Mouse (Mus musculus): ENCODE data around the gene Bspry. TPM values are rescaled to one million over a fixed set of nuclear protein-coding genes. Genes with fewer than 3 reads are reported as not detected.

Gene Bspry
- polyA plus RNA-seq, 1 experiment = 19.8 TPM

DNA sequence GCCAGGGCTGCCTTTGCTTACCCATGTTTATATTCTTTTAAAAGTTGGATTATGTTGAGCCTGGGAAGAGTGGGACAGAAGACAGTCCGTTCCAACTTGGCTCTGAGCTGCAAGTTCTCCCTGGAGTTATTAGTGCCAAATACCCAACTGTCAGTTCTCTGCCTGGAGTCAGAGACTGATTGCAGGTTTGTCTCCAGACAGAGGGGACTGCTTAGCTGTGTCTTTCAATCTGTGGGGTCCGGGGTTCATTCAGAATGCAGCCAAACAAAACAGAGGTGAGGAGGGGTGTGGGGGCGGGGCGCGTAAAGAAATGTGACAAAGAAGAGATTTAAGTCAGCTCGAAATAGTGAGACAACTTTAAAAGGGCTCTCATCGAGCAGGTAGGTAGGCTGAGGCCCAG, 21.7 kb downstream of the Bspry start:
- DNase-seq = no peak
- H3K36me3 ChIP-seq (ENCODE audit: control insufficient read depth, insufficient read depth, low read length) = no peaks in the 10 kb centered on the region
- peaks cover 15% of the 10 kb centered on the region for H3K4me1 ChIP-seq (replicated peaks; ENCODE audit: control insufficient read depth, insufficient read depth, low read length)
- no peak overlapping the region for H3K27ac ChIP-seq (ENCODE audit: control insufficient read depth, insufficient read depth, low read length)
- WGBS = 8% methylated on average over 7 of the region's 7 CpGs
- TF ChIP-seq POLR2A (IDR thresholded peaks at IDR 0.05; ENCODE audit: control insufficient read depth, extremely low read depth, insufficient read depth, low read length, poor library complexity) = no peak
- TF ChIP-seq CTCF (IDR thresholded peaks at IDR 0.05; ENCODE audit: borderline replicate concordance, control insufficient read depth, extremely low read depth, insufficient read depth, low read length, poor library complexity) = no peak
- H3K27me3 ChIP-seq (ENCODE audit: control insufficient read depth, insufficient read depth, low read length) = no peaks in the 10 kb centered on the region
- H3K4me3 ChIP-seq (ENCODE audit: control insufficient read depth, insufficient read depth, low read length) = peak overlapping the region; percentile 94

DNA sequence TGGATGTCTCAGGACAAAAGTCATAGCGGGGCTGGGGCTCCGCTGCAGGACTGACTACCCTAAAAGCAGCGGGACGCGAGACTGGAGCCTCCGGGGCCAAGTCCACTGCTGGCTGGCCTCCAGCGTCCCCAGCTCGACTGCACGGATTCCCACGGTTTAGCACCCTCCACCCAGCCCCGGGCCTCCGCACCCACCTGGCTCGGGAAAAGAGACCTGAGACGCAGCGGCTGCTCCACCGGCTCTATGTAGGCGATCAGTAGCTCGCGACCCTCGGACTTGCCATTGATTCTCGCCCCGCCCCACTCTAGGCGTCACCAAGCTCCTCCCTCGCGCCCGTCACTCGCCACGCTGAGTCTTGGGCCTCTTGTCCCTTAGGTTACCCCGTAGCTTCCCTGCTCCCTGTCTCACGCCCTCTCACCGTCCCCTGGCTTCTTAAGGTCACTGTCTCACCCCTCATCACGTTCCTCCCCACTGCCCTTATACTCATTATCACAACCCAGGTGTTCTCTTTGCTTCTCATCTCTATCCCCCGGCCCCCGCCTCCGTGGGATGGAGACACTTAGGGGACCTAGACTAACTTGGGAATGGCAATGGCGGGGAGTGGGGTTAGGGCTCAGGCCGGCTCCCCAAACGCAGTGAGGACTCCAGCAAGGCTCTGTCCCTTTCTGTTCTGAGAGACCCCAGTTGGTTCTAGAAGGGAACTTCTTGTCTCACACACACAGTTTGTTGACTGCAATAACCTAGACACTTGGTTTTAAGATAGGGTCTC, 22.3 kb downstream of the Bspry start:
- no peak for TF ChIP-seq CTCF (IDR thresholded peaks at IDR 0.05; ENCODE audit: borderline replicate concordance, control insufficient read depth, extremely low read depth, insufficient read depth, low read length, poor library complexity)
- TF ChIP-seq POLR2A (IDR thresholded peaks at IDR 0.05; ENCODE audit: control insufficient read depth, extremely low read depth, insufficient read depth, low read length, poor library complexity) = no peak
- no peaks in the 10 kb centered on the region for H3K27me3 ChIP-seq (ENCODE audit: control insufficient read depth, insufficient read depth, low read length)
- peak overlapping the region; percentile 0; the same call in 1 of the 2 replicates for H3K27ac ChIP-seq (ENCODE audit: control insufficient read depth, insufficient read depth, low read length)
- H3K4me3 ChIP-seq (ENCODE audit: control insufficient read depth, insufficient read depth, low read length) = peak overlapping the region; percentile 94
- H3K36me3 ChIP-seq (ENCODE audit: control insufficient read depth, insufficient read depth, low read length) = no peaks in the 10 kb centered on the region
- peaks cover 15% of the 10 kb centered on the region for H3K4me1 ChIP-seq (replicated peaks; ENCODE audit: control insufficient read depth, insufficient read depth, low read length)
- WGBS = 1% methylated on average over 38 of the region's 38 CpGs
- DNase-seq = peak; percentile 86

DNA sequence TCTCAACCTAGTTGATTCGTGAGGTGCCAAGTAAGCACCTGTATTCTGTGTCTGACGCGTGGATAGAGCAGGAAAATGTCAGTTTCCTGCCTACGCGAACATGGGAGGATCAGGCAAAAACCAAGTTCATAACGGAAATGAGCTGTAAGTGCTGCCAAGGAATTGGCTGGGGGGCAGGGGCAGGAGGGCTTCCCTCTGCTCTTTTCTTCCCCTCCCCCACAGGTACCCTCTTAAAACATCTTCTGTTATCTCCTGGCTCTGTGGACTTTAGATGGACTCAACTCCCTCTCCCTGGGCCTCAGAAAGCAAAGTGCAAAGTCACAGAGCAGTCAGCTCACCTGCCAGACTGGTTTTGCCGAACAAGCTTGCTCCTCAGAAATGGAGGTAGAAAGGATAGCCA, 23.1 kb downstream of the Bspry start:
- Histone ChIP-seq H3K36me3 (ENCODE audit: control insufficient read depth, insufficient read depth, low read length) (no peaks in the 10 kb centered on the region), H3K4me3 (ENCODE audit: control insufficient read depth, insufficient read depth, low read length) (no peak overlapping the region), H3K27ac (ENCODE audit: control insufficient read depth, insufficient read depth, low read length) (no peak overlapping the region), H3K4me1 (replicated peaks; ENCODE audit: control insufficient read depth, insufficient read depth, low read length) (peaks cover 15% of the 10 kb centered on the region), H3K27me3 (ENCODE audit: control insufficient read depth, insufficient read depth, low read length) (no peaks in the 10 kb centered on the region)
- no peak for DNase-seq
- WGBS = 37% methylated on average over 7 of the region's 7 CpGs
- TF ChIP-seq POLR2A (IDR thresholded peaks at IDR 0.05; ENCODE audit: control insufficient read depth, extremely low read depth, insufficient read depth, low read length, poor library complexity) (no peak), CTCF (IDR thresholded peaks at IDR 0.05; ENCODE audit: borderline replicate concordance, control insufficient read depth, extremely low read depth, insufficient read depth, low read length, poor library complexity) (no peak)

DNA sequence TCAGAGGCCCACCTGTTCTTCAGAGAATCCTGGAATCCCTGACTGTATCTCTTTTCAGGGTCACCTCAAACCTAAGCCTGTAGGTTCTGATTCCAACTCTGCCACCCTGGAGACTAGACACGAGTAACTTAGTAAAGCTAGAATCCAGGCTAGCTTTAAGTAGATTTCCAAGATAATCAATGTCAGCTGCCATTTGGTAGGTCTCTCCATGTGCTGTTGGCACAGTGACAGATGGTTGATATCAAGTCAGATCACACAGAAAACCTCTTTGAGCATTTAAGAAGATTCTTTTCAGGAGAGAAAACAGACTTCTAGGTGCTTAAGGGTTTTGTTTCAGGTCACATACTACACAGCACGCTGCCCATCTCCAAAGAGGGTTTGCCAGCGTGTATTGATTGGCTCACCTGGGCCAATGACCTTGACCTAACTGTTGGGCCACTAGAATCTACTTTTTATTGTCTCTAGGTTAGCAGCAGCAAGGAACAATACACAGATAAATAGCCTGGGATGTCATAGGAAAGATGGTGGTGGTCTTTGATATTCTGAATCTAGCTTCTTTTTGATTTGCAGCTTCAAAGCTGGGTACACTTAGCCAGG, 23.6 kb downstream of the Bspry start, which contains the start of gene Hdhd3:
Gene Hdhd3, minus strand, starts transcription at position 94 of the 597 bp plus-strand sequence.
- DNase-seq = no peak
- Histone ChIP-seq H3K4me3 (ENCODE audit: control insufficient read depth, insufficient read depth, low read length) (peak within 1 kb of the TSS; percentile 94), H3K4me1 (replicated peaks; ENCODE audit: control insufficient read depth, insufficient read depth, low read length) (peaks cover 15% of the 10 kb centered on the region), H3K27me3 (ENCODE audit: control insufficient read depth, insufficient read depth, low read length) (no peaks in the 10 kb centered on the region), H3K27ac (ENCODE audit: control insufficient read depth, insufficient read depth, low read length) (peak within 1 kb of the TSS; percentile 0; the same call in 1 of the 2 replicates), H3K36me3 (ENCODE audit: control insufficient read depth, insufficient read depth, low read length) (no peaks in the 10 kb centered on the region)
- WGBS = 90% methylated on average over 3 of the region's 3 CpGs
- TF ChIP-seq CTCF (IDR thresholded peaks at IDR 0.05; ENCODE audit: borderline replicate concordance, control insufficient read depth, extremely low read depth, insufficient read depth, low read length, poor library complexity) (no peak), POLR2A (IDR thresholded peaks at IDR 0.05; ENCODE audit: control insufficient read depth, extremely low read depth, insufficient read depth, low read length, poor library complexity) (no peak)

DNA sequence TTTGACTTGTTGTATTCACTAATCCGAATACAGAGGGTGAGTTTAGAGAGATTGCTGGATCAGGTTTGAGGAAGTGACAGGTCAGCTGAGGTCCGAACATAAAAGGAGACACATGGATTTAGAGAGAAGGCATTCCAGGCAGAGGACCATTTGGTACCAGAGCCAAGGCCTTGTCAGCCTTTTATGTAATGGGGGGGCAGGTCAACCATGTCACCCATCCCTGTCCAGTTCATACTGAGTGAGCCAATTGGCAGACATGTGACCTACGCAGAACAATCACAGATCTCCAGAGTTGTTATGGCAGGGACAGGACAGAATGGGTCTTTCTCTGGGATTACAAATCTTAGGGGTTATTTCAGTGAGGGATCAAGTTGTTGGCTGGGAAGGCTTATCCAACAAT, 26.1 kb downstream of the Bspry start:
- no peaks in the 10 kb centered on the region for H3K27me3 ChIP-seq (ENCODE audit: control insufficient read depth, insufficient read depth, low read length)
- H3K4me3 ChIP-seq (ENCODE audit: control insufficient read depth, insufficient read depth, low read length) = no peak overlapping the region
- DNase-seq = no peak
- no peak overlapping the region for H3K27ac ChIP-seq (ENCODE audit: control insufficient read depth, insufficient read depth, low read length)
- no peaks in the 10 kb centered on the region for H3K36me3 ChIP-seq (ENCODE audit: control insufficient read depth, insufficient read depth, low read length)
- peaks cover 15% of the 10 kb centered on the region for H3K4me1 ChIP-seq (replicated peaks; ENCODE audit: control insufficient read depth, insufficient read depth, low read length)
- 92% methylated on average over 3 of the region's 3 CpGs for WGBS
- no peak for TF ChIP-seq CTCF (IDR thresholded peaks at IDR 0.05; ENCODE audit: borderline replicate concordance, control insufficient read depth, extremely low read depth, insufficient read depth, low read length, poor library complexity)
- TF ChIP-seq POLR2A (IDR thresholded peaks at IDR 0.05; ENCODE audit: control insufficient read depth, extremely low read depth, insufficient read depth, low read length, poor library complexity) = no peak

DNA sequence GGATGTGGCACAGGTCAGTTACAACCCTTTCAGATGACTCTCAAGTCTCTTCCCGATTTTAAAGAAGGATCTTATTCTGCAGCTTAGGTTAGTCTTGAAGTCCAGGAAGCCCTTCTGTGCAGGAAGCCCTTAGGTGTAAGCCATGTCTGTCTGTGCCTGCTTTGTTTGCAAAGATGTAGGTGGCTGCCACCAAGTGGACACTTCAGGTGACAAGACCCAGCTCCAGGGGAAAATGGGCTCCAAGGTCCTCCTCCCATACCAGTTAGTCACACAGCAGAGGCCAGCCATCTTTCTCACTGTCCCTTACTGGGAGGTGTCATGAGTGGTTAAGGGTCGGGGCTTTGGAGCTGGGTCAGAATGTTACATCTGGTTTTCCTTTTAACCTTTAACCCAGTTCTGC, 26.9 kb downstream of the Bspry start:
- Histone ChIP-seq H3K27ac (ENCODE audit: control insufficient read depth, insufficient read depth, low read length) (no peak overlapping the region), H3K27me3 (ENCODE audit: control insufficient read depth, insufficient read depth, low read length) (no peaks in the 10 kb centered on the region), H3K36me3 (ENCODE audit: control insufficient read depth, insufficient read depth, low read length) (no peaks in the 10 kb centered on the region), H3K4me3 (ENCODE audit: control insufficient read depth, insufficient read depth, low read length) (no peak overlapping the region), H3K4me1 (replicated peaks; ENCODE audit: control insufficient read depth, insufficient read depth, low read length) (peaks cover 10% of the 10 kb centered on the region)
- WGBS = 39% methylated on average over 2 of the region's 2 CpGs
- peak; percentile 61 for DNase-seq
- no peak for TF ChIP-seq POLR2A (IDR thresholded peaks at IDR 0.05; ENCODE audit: control insufficient read depth, extremely low read depth, insufficient read depth, low read length, poor library complexity)
- no peak; the same call in 1 of the 2 replicates for TF ChIP-seq CTCF (IDR thresholded peaks at IDR 0.05; ENCODE audit: borderline replicate concordance, control insufficient read depth, extremely low read depth, insufficient read depth, low read length, poor library complexity)

Measured in thymus, adult 2 months (tissue).